Mouse (Mus musculus): Measurements from ENCODE around the gene Fam122a. TPM values are rescaled to one million over a fixed set of nuclear protein-coding genes. Genes with fewer than 3 reads are reported as not detected.

Fam122a gene
- polyA plus RNA-seq (2012; rRNA removed; ENCODE audit: low replicate concordance): 25.8 and 43.6 TPM in 2 replicates

GRCm38 (mm10) chr19:24476929-24477882, at the start of gene Fam122a:
TSS of gene Fam122a (minus strand) at chr19:24477356.

Other genes with a start within 250 kb of the Fam122a start
- 12.5 and 13.6 TPM in 2 replicates for gene Fxn, start 196.8 kb downstream of the Fam122a start, polyA plus RNA-seq (2012; rRNA removed; ENCODE audit: low replicate concordance)
- 0.60 and 0.87 TPM in 2 replicates for gene Pip5k1b, start 78.5 kb upstream of the Fam122a start, polyA plus RNA-seq (2012; rRNA removed; ENCODE audit: low replicate concordance)
- gene Tmem252, start 196.7 kb upstream of the Fam122a start, polyA plus RNA-seq (2012; rRNA removed; ENCODE audit: low replicate concordance): 0.48 and 0.68 TPM in 2 replicates

Data from mammary gland, adult 2 months (tissue).